Mouse (Mus musculus): ENCODE results near the gene Tiam2.
"Not testable (repeated sequence)": the region's sequence is repeated elsewhere in the genome, so short reads cannot be mapped to it uniquely, and the experiment has no call there.

The Tiam2 gene

GRCm38 (mm10) chr17:3338821-3339220 is 12.4 kb downstream of the Tiam2 start:
- DNase-seq (ENCODE audit: low read depth, low spot score) = no peak

GRCm38 (mm10) chr17:3344872-3345271 is 18.5 kb downstream of the Tiam2 start:
- no peak for DNase-seq (ENCODE audit: low read depth, low spot score)

- no peak for DNase-seq (ENCODE audit: low read depth, low spot score)
These were observed 19.0 kb downstream of the Tiam2 start for GRCm38 (mm10) chr17:3345276-3345885.

GRCm38 (mm10) chr17:3347800-3348199 is 21.4 kb downstream of the Tiam2 start:
- no peak for DNase-seq (ENCODE audit: low read depth, low spot score)

GRCm38 (mm10) chr17:3349331-3349730 is 23.0 kb downstream of the Tiam2 start:
- no peak for DNase-seq (ENCODE audit: low read depth, low spot score)

GRCm38 (mm10) chr17:3349939-3350338 is 23.6 kb downstream of the Tiam2 start:
- no peak for DNase-seq (ENCODE audit: low read depth, low spot score)

GRCm38 (mm10) chr17:3350405-3350804 is 24.0 kb downstream of the Tiam2 start:
- no peak for DNase-seq (ENCODE audit: low read depth, low spot score)

- DNase-seq (ENCODE audit: low read depth, low spot score) = no peak
These were observed 25.3 kb downstream of the Tiam2 start for GRCm38 (mm10) chr17:3351668-3352067.

- not testable (repeated sequence) for DNase-seq (ENCODE audit: low read depth, low spot score)
These were observed 26.8 kb downstream of the Tiam2 start for GRCm38 (mm10) chr17:3353141-3353540.

GRCm38 (mm10) chr17:3354856-3355255 is 28.5 kb downstream of the Tiam2 start:
- DNase-seq (ENCODE audit: low read depth, low spot score) = peak; percentile 40

GRCm38 (mm10) chr17:3356633-3357365 is 30.4 kb downstream of the Tiam2 start:
- DNase-seq (ENCODE audit: low read depth, low spot score) = no peak

GRCm38 (mm10) chr17:3360236-3360635 is 33.9 kb downstream of the Tiam2 start:
- no peak for DNase-seq (ENCODE audit: low read depth, low spot score)

GRCm38 (mm10) chr17:3361751-3362150 is 35.4 kb downstream of the Tiam2 start:
- DNase-seq (ENCODE audit: low read depth, low spot score) = no peak

- DNase-seq (ENCODE audit: low read depth, low spot score) = no peak
These were observed 36.8 kb downstream of the Tiam2 start for GRCm38 (mm10) chr17:3363216-3363615.

- no peak for DNase-seq (ENCODE audit: low read depth, low spot score)
These were observed 40.4 kb downstream of the Tiam2 start for GRCm38 (mm10) chr17:3366741-3367140.

- no peak for DNase-seq (ENCODE audit: low read depth, low spot score)
These were observed 42.0 kb downstream of the Tiam2 start for GRCm38 (mm10) chr17:3368386-3368785.

GRCm38 (mm10) chr17:3369631-3370030 is 43.3 kb downstream of the Tiam2 start:
- no peak for DNase-seq (ENCODE audit: low read depth, low spot score)

GRCm38 (mm10) chr17:3378606-3379005 is 52.2 kb downstream of the Tiam2 start:
- no peak for DNase-seq (ENCODE audit: low read depth, low spot score)

- no peak for DNase-seq (ENCODE audit: low read depth, low spot score)
These were observed 53.6 kb downstream of the Tiam2 start for GRCm38 (mm10) chr17:3379753-3380588.

GRCm38 (mm10) chr17:3385391-3385790 is 59.0 kb downstream of the Tiam2 start:
- no peak for DNase-seq (ENCODE audit: low read depth, low spot score)

- no peak for DNase-seq (ENCODE audit: low read depth, low spot score)
These were observed 61.4 kb downstream of the Tiam2 start for GRCm38 (mm10) chr17:3387819-3388218.

GRCm38 (mm10) chr17:3389741-3390140 is 63.4 kb downstream of the Tiam2 start:
- no peak for DNase-seq (ENCODE audit: low read depth, low spot score)
